ENCODE assay signal across 8 mouse cellular contexts in the genomic region with DNA sequence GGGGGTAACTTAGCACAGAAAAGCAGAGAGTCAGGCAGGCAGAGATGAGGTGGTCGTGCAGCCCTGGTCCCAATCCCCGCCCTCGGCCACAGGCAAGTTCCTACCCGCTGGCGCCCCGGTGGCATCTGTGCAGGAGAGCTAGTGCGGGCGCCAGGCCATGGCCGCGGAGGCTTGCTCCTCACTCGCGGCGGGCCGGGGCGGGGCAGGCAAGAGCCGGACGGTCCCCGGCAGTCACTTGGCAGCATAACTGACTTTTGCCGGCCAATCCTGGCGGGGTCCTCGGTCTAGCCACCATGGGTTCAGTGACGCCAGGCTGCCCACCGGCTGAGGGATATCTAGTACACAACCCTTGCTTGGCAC. TPM values are rescaled to one million over a fixed set of nuclear protein-coding genes. Genes with fewer than 3 reads are reported as not detected.
A peak's percentile ranks its signal among the peaks of the same experiment; 100 is the strongest.
DNase-seq lines count a peak whose midpoint lies in the region; ATAC-seq and TF ChIP-seq lines count a peak whose summit lies in the region.

No protein-coding gene starts in this region.

- no peaks in the 10 kb centered on the region for H3K79me2 ChIP-seq in liver, adult 2 months (ENCODE audit: control insufficient read depth, insufficient read depth, low read length)

- peak overlapping the region; percentile 57 for H3K4me3 ChIP-seq in forebrain, embryonic 15.5 days
- H3K4me3 ChIP-seq in hindbrain, embryonic 14.5 days (replicated peaks; ENCODE audit: low read length) = peak overlapping the region; percentile 48
- H3K4me3 ChIP-seq in liver, adult 2 months (ENCODE audit: insufficient read depth, low read depth, low read length) = peak overlapping the region; percentile 73
- peak overlapping the region; percentile 45 for H3K4me3 ChIP-seq in midbrain, embryonic 15.5 days

- peaks cover 30% of the 10 kb centered on the region for H3K4me1 ChIP-seq in forebrain, embryonic 15.5 days
- H3K4me1 ChIP-seq in hindbrain, embryonic 14.5 days (replicated peaks; ENCODE audit: control insufficient read depth, insufficient read depth, low read length) = peaks cover 24% of the 10 kb centered on the region
- H3K4me1 ChIP-seq in liver, adult 2 months (ENCODE audit: control insufficient read depth, insufficient read depth, low read length) = peaks cover 3% of the 10 kb centered on the region; the same call in 1 of the 2 replicates
- peaks cover 23% of the 10 kb centered on the region for H3K4me1 ChIP-seq in midbrain, embryonic 15.5 days

- TF ChIP-seq POLR2A in liver, adult 2 months (IDR thresholded peaks at IDR 0.05; ENCODE audit: extremely low read depth, insufficient read depth, low read length) = no peak

- H3K27ac ChIP-seq in forebrain, embryonic 15.5 days (replicated peaks) = peak overlapping the region; percentile 83; the same call in 1 of the 2 replicates
- peak overlapping the region; percentile 68 for H3K27ac ChIP-seq in hindbrain, embryonic 14.5 days
- H3K27ac ChIP-seq in liver, adult 2 months (replicated peaks; ENCODE audit: insufficient read depth, low read depth, low read length) = 0 out of 2 replicates have a peak overlapping the region, but pooled peaks have one; percentile 13
- H3K27ac ChIP-seq in midbrain, embryonic 15.5 days = peak overlapping the region; percentile 67; the same call in 1 of the 2 replicates

- H3K9ac ChIP-seq in forebrain, embryonic 15.5 days (replicated peaks) = peak overlapping the region; percentile 62
- H3K9ac ChIP-seq in hindbrain, embryonic 14.5 days = peak overlapping the region; percentile 69
- H3K9ac ChIP-seq in liver, adult 2 months (ENCODE audit: low read depth, low read length) = peak overlapping the region; percentile 66
- H3K9ac ChIP-seq in midbrain, embryonic 15.5 days = peak overlapping the region; percentile 55

- DNase-seq in right cerebral cortex, postnatal 10 days (ENCODE audit: low spot score in 2 of 2) = peak; percentile 68 to 72
- no peak for DNase-seq in right cerebral cortex, postnatal 36 days (ENCODE audit: low spot score in 2 of 2)
- peak; percentile 30 for DNase-seq in c-Kit-positive CD71-positive TER-119-positive erythroid progenitor cells, embryonic 14.5 days (ENCODE audit: low spot score)
- peak; percentile 35 for DNase-seq in hindbrain, embryonic 14.5 days (ENCODE audit: low spot score)
- no peak for DNase-seq in liver, adult 2 months (ENCODE audit: extremely low read depth, low read depth, low spot score)
- DNase-seq in testis, postnatal 14 days (ENCODE audit: low spot score) = peak; percentile 64

- H3K27me3 ChIP-seq in forebrain, embryonic 15.5 days = peaks cover 3% of the 10 kb centered on the region; the same call in 1 of the 2 replicates
- peaks cover 10% of the 10 kb centered on the region; the same call in 1 of the 2 replicates for H3K27me3 ChIP-seq in hindbrain, embryonic 14.5 days (ENCODE audit: control insufficient read depth, insufficient read depth, low read length)
- H3K27me3 ChIP-seq in liver, adult 2 months (ENCODE audit: control insufficient read depth, insufficient read depth, low read length) = no peaks in the 10 kb centered on the region
- H3K27me3 ChIP-seq in midbrain, embryonic 15.5 days (replicated peaks) = peaks cover 11% of the 10 kb centered on the region

- no peak for TF ChIP-seq CTCF in liver, adult 2 months (IDR thresholded peaks at IDR 0.05; ENCODE audit: low read depth, low read length)

- peaks cover 6% of the 10 kb centered on the region for H3K36me3 ChIP-seq in forebrain, embryonic 15.5 days
- H3K36me3 ChIP-seq in hindbrain, embryonic 14.5 days (replicated peaks; ENCODE audit: control insufficient read depth, insufficient read depth) = peaks cover 34% of the 10 kb centered on the region
- H3K36me3 ChIP-seq in liver, adult 2 months (ENCODE audit: control insufficient read depth, insufficient read depth, low read length) = no peaks in the 10 kb centered on the region
- H3K36me3 ChIP-seq in midbrain, embryonic 15.5 days (replicated peaks) = 0 out of 2 replicates have a peak, but pooled peaks cover 2% of the 10 kb centered on the region

- peak overlapping the region; percentile 96 for H3K4me2 ChIP-seq in forebrain, embryonic 15.5 days (replicated peaks)
- peak overlapping the region; percentile 97 for H3K4me2 ChIP-seq in hindbrain, embryonic 14.5 days (replicated peaks)
- peak overlapping the region; percentile 94 for H3K4me2 ChIP-seq in midbrain, embryonic 15.5 days

- WGBS in forebrain, embryonic 15.5 days = 1% methylated on average over 23 of the region's 23 CpGs
- WGBS in hindbrain, embryonic 14.5 days = 1% methylated on average over 23 of the region's 23 CpGs
- 2% methylated on average over 23 of the region's 23 CpGs for WGBS in liver, adult 2 months
- under 1% methylated on average over 23 of the region's 23 CpGs for WGBS in midbrain, embryonic 15.5 days

- peak; percentile 43 for ATAC-seq in forebrain, embryonic 15.5 days (replicated peaks)
- peak; percentile 52 for ATAC-seq in hindbrain, embryonic 14.5 days (ENCODE audit: low FRiP score)
- ATAC-seq in midbrain, embryonic 15.5 days (replicated peaks) = peak; percentile 76

- no peaks in the 10 kb centered on the region for H3K9me3 ChIP-seq in forebrain, embryonic 15.5 days
- H3K9me3 ChIP-seq in hindbrain, embryonic 14.5 days (ENCODE audit: control insufficient read depth, low read length) = no peaks in the 10 kb centered on the region
- no peaks in the 10 kb centered on the region for H3K9me3 ChIP-seq in midbrain, embryonic 15.5 days

RNA-seq across cellular contexts. Expression of a gene that starts 24.1 kb away (rescaled TPM):
- polyA plus RNA-seq in forebrain, embryonic 15.5 days (2015; fragmentation: Nextera tagmentation; extraction: Ambion mirVana) = 1.0 and 1.4 TPM in 2 replicates
- 6.9 and 7.3 TPM in 2 replicates for polyA plus RNA-seq in hindbrain, embryonic 14.5 days (2014; fragmentation: Nextera tagmentation; extraction: Ambion mirVana)
- 1.0 and 1.1 TPM in 2 replicates for total RNA-seq in liver, adult 2 months (2014; rRNA removed)
- polyA plus RNA-seq in liver, adult 2 months (2012; rRNA removed) = 2.0 and 2.8 TPM in 2 replicates
- polyA plus RNA-seq in midbrain, embryonic 15.5 days (2015; fragmentation: Nextera tagmentation; extraction: Ambion mirVana) = 3.0 and 4.1 TPM in 2 replicates

Comparison
In these comparisons a context has a peak if more than half of its experiments do, and no peak if none do; other contexts are left out.
1. DNase-seq: peak in right cerebral cortex, postnatal 10 days (2 of 2), c-Kit-positive CD71-positive TER-119-positive erythroid progenitor cells, embryonic 14.5 days (single experiment), hindbrain, embryonic 14.5 days (single experiment) and testis, postnatal 14 days (single experiment); none in right cerebral cortex, postnatal 36 days (0 of 2) and liver, adult 2 months (single experiment).
2. H3K27ac ChIP-seq: peak in every context shown above with its lines; median percentile 83 in forebrain, embryonic 15.5 days; 68 in hindbrain, embryonic 14.5 days; 67 in midbrain, embryonic 15.5 days; 13 in liver, adult 2 months.
3. Peak in every context shown above with its lines, with median percentiles within 50 percentile points of each other: ATAC-seq, H3K4me2 ChIP-seq, H3K4me3 ChIP-seq and H3K9ac ChIP-seq.